Mouse (Mus musculus): ENCODE results near the gene Prkar1a.

DNA sequence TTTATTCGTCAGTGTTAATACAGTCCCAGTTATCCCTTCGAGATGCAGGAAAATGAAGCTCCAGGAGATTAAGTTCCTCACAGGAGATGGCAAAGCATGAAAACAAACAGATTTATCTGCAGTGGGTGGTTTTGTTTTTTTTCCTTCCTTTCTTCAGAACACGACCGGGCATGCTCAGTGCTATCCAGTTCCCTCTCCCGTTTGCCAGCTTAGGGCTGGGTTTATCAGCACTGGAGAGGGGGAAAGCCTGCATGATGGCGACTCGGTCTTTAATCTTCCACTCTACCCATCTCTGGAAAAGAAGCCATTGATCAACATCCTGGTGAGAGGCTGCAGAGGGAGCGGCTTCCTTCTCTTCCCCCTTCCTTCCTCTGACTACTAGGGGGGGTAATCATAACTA, at the start of gene Prkar1a:
- TF ChIP-seq CTCF (IDR thresholded peaks at IDR 0.05; ENCODE audit: control insufficient read depth, insufficient read depth, low read length) (no peak), POLR2A (IDR thresholded peaks at IDR 0.05; ENCODE audit: borderline replicate concordance, control insufficient read depth, low read depth, low read length) (no peak)

All from bone marrow, adult 2 months (tissue).